In genomic region chr10:90729527-90729926, GRCm38 (mm10) we compare ENCODE assay signal across 9 mouse cellular contexts.
DNase-seq lines count a peak whose midpoint lies in the region; ATAC-seq and TF ChIP-seq lines count a peak whose summit lies in the region.
"Had no signal": no experiment of that assay in that cellular context is flagged by ENCODE, and none has a peak within 500 bp of the region (broad histone marks: within the 10 kb centered on the region; RNA-seq: fewer than 3 reads in every experiment).

No protein-coding gene starts in this region.

- TF ChIP-seq POLR2A in CH12.LX (IDR thresholded peaks at IDR 0.05; ENCODE audit: low read depth, low read length), result no peak

- no peak overlapping the region for H3K4me3 ChIP-seq in CH12.LX (replicated peaks in 1 of 3; ENCODE audit: low read depth in 2 of 3, low read length in 2 of 3, poor library complexity in 1 of 3)
- no peak overlapping the region for H3K4me3 ChIP-seq in hindbrain, postnatal 0 days (ENCODE audit: low read length)

- no peaks in the 10 kb centered on the region for H3K36me3 ChIP-seq in CH12.LX (replicated peaks in 1 of 2; ENCODE audit: control insufficient read depth in 1 of 2, insufficient read depth in 1 of 2, low read length in 1 of 2)
- no peaks in the 10 kb centered on the region for H3K36me3 ChIP-seq in hindbrain, postnatal 0 days (ENCODE audit: insufficient read depth, low read length)

- H3K27me3 ChIP-seq in CH12.LX (replicated peaks), result peaks cover 7% of the 10 kb centered on the region
- H3K27me3 ChIP-seq in hindbrain, postnatal 0 days (ENCODE audit: insufficient read depth, low read length), result no peaks in the 10 kb centered on the region

- peaks cover 6 to 29% of the 10 kb centered on the region in 2 experiments for H3K4me1 ChIP-seq in CH12.LX (ENCODE audit: control insufficient read depth in 1 of 2, insufficient read depth in 2 of 2)
- no peaks in the 10 kb centered on the region for H3K4me1 ChIP-seq in hindbrain, postnatal 0 days (ENCODE audit: insufficient read depth, low read length)

- TF ChIP-seq RAD21 in CH12.LX (IDR thresholded peaks at IDR 0.05; ENCODE audit: low read depth, low read length), result no peak

- H3K9ac ChIP-seq in CH12.LX (ENCODE audit: insufficient read depth, low read depth), result no peak overlapping the region
- no peak overlapping the region; the same call in 1 of the 2 replicates for H3K9ac ChIP-seq in hindbrain, postnatal 0 days (replicated peaks; ENCODE audit: low read length)

- H3K79me2 ChIP-seq in CH12.LX (replicated peaks; ENCODE audit: control insufficient read depth, extremely low read depth, insufficient read depth, poor library complexity, severe bottlenecking), result no peaks in the 10 kb centered on the region

- in situ Hi-C loops in CH12.LX (cut with MboI; ENCODE audit: low pct_ligation_motif_present, low pct_unique_long_range_greater_than_20kb, low sequenced_read_pairs), result loop anchor here (10.0 to 25.0 kb wide), 2 partner anchors 133 to 415 kb away; no protein-coding TSS in a partner anchor

- WGBS in hindbrain, postnatal 0 days, result 44% methylated on average over 10 of the region's 10 CpGs

- no peak for TF ChIP-seq EP300 in CH12.LX (IDR thresholded peaks at IDR 0.05; ENCODE audit: low read length)

- peak overlapping the region; percentile 55 for H3K4me2 ChIP-seq in CH12.LX (ENCODE audit: insufficient read depth, low read depth, poor library complexity, severe bottlenecking)
- peak overlapping the region; percentile 32 for H3K4me2 ChIP-seq in hindbrain, postnatal 0 days (ENCODE audit: low read depth, low read length)
- H3K4me2 ChIP-seq: liver, embryonic 11.5 days had no signal

- no peak for DNase-seq in frontal cortex, postnatal 10 days (ENCODE audit: low spot score in 2 of 2)
- DNase-seq in CH12.LX (ENCODE audit: extremely low read depth), result no peak
- DNase-seq in cerebellum, adult 8-10 months, result peak; percentile 33
- no peak for DNase-seq in hindbrain, postnatal 0 days (ENCODE audit: low spot score)
- DNase-seq in c-Kit-positive CD71-positive TER-119-positive erythroid progenitor cells, embryonic 14.5 days (ENCODE audit: low spot score), result no peak
- DNase-seq in lung, postnatal 10 days, result no peak

- no peak for TF ChIP-seq CTCF in CH12.LX (conservative IDR thresholded peaks at IDR 0.05 in 1 of 2, IDR thresholded peaks at IDR 0.05 in 1 of 2; ENCODE audit: low read depth in 2 of 2, low read length in 2 of 2)
- TF ChIP-seq CTCF in hindbrain, postnatal 0 days (IDR thresholded peaks at IDR 0.05; ENCODE audit: low read depth), result no peak

- H3K27ac ChIP-seq in CH12.LX (ENCODE audit: insufficient read depth, low read depth), result no peak overlapping the region
- H3K27ac ChIP-seq in hindbrain, postnatal 0 days, result 0 out of 2 replicates have a peak overlapping the region, but pooled peaks have one; percentile 11

- dilution Hi-C loops in CH12.LX (cut with MboI; ENCODE audit: extremely low pct_ligation_motif_present, extremely low pct_unique_long_range_greater_than_20kb, low sequenced_read_pairs), result no loop called here

- 0 out of 2 replicates have a peak, but pooled peaks have one; percentile 29 for ATAC-seq in frontal cortex, adult (ENCODE audit: low TSS enrichment)
- no peak; the same call in 1 of the 2 replicates for ATAC-seq in hindbrain, postnatal 0 days
- ATAC-seq in monocyte, adult 5-6 weeks (replicated peaks; ENCODE audit: insufficient number of reproducible peaks, low FRiP score, low TSS enrichment, poor library complexity, severe bottlenecking), result no peak

- H3K9me3 ChIP-seq in CH12.LX (replicated peaks; ENCODE audit: low read length), result no peaks in the 10 kb centered on the region
- no peaks in the 10 kb centered on the region for H3K9me3 ChIP-seq in hindbrain, postnatal 0 days (ENCODE audit: low read length)

TF ChIP-seq in CH12.LX, 34 proteins besides CTCF, POLR2A, EP300 and RAD21:
- no peak for TF ChIP-seq SIN3A (IDR thresholded peaks at IDR 0.05; ENCODE audit: low read length)
- no peak for TF ChIP-seq MYC (IDR thresholded peaks at IDR 0.05; ENCODE audit: low read depth, low read length)
- no peak for TF ChIP-seq MAZ (IDR thresholded peaks at IDR 0.05; ENCODE audit: low read depth, low read length)
- TF ChIP-seq POLR2AphosphoS2 (IDR thresholded peaks at IDR 0.05; ENCODE audit: low read depth, low read length), result no peak
- no peak for TF ChIP-seq MEF2A (IDR thresholded peaks at IDR 0.05; ENCODE audit: borderline replicate concordance, low read depth, low read length)
- TF ChIP-seq PAX5 (IDR thresholded peaks at IDR 0.05; ENCODE audit: low read length), result no peak
- TF ChIP-seq CHD1 (IDR thresholded peaks at IDR 0.05; ENCODE audit: low read depth, low read length), result no peak
- TF ChIP-seq MAFK (IDR thresholded peaks at IDR 0.05; ENCODE audit: insufficient replicate concordance, low read length), result no peak
- no peak for TF ChIP-seq ETS1 (conservative IDR thresholded peaks at IDR 0.05; ENCODE audit: low read depth, low read length)
- TF ChIP-seq JUN (IDR thresholded peaks at IDR 0.05; ENCODE audit: insufficient read depth, low read depth, low read length), result no peak
- TF ChIP-seq KAT2A (IDR thresholded peaks at IDR 0.05; ENCODE audit: insufficient replicate concordance, low read length), result no peak
- TF ChIP-seq USF1 (IDR thresholded peaks at IDR 0.05; ENCODE audit: low read depth, low read length), result no peak
- no peak for TF ChIP-seq HCFC1 (IDR thresholded peaks at IDR 0.05; ENCODE audit: low read depth, low read length)
- TF ChIP-seq ZKSCAN1 (IDR thresholded peaks at IDR 0.05; ENCODE audit: borderline replicate concordance, low read depth, low read length), result no peak
- no peak for TF ChIP-seq MAX (IDR thresholded peaks at IDR 0.05; ENCODE audit: low read length)
- TF ChIP-seq SMC3 (IDR thresholded peaks at IDR 0.05; ENCODE audit: low read depth, low read length), result no peak
